8 mouse cellular contexts compared by ENCODE assay signal in genomic region chr11:97644834-97645233, GRCm38 (mm10). TPM values are rescaled to one million over a fixed set of nuclear protein-coding genes. Genes with fewer than 3 reads are reported as not detected.
DNase-seq lines count a peak whose midpoint lies in the region; ATAC-seq and TF ChIP-seq lines count a peak whose summit lies in the region.

No protein-coding gene starts in this region.

- no peak overlapping the region for H3K4me2 ChIP-seq in hindbrain, embryonic 13.5 days
- H3K4me2 ChIP-seq in kidney, postnatal 0 days (ENCODE audit: low read length): no peak overlapping the region

- H3K4me3 ChIP-seq in hindbrain, embryonic 10.5 days: no peak overlapping the region
- H3K4me3 ChIP-seq in hindbrain, embryonic 13.5 days: no peak overlapping the region
- no peak overlapping the region for H3K4me3 ChIP-seq in kidney, postnatal 0 days (replicated peaks; ENCODE audit: low read depth, low read length)

- H3K27ac ChIP-seq in hindbrain, embryonic 10.5 days: no peak overlapping the region
- H3K27ac ChIP-seq in hindbrain, embryonic 13.5 days: no peak overlapping the region
- H3K27ac ChIP-seq in kidney, postnatal 0 days: no peak overlapping the region

- H3K9me3 ChIP-seq in hindbrain, embryonic 10.5 days: 0 out of 2 replicates have a peak, but pooled peaks cover 3% of the 10 kb centered on the region
- no peaks in the 10 kb centered on the region for H3K9me3 ChIP-seq in hindbrain, embryonic 13.5 days
- H3K9me3 ChIP-seq in kidney, postnatal 0 days (replicated peaks; ENCODE audit: low read length): no peaks in the 10 kb centered on the region

- no peaks in the 10 kb centered on the region for H3K27me3 ChIP-seq in hindbrain, embryonic 10.5 days (ENCODE audit: insufficient read depth, poor library complexity, severe bottlenecking)
- H3K27me3 ChIP-seq in hindbrain, embryonic 13.5 days: 0 out of 2 replicates have a peak, but pooled peaks cover 5% of the 10 kb centered on the region
- H3K27me3 ChIP-seq in kidney, postnatal 0 days (ENCODE audit: insufficient read depth, low read length): no peaks in the 10 kb centered on the region

- peak; percentile 75 for DNase-seq in hindbrain, embryonic 10.5 days (ENCODE audit: low spot score)
- peak; percentile 84 for DNase-seq in 3T3-L1 (ENCODE audit: low read depth, low spot score)
- peak; percentile 81 for DNase-seq in NIH3T3 (ENCODE audit: low read depth)
- DNase-seq in kidney, postnatal 0 days (ENCODE audit: low spot score): peak; percentile 87
- no peak for DNase-seq in frontal cortex, postnatal 36 days (ENCODE audit: low spot score in 2 of 2)

- H3K36me3 ChIP-seq in hindbrain, embryonic 10.5 days: no peaks in the 10 kb centered on the region
- no peaks in the 10 kb centered on the region for H3K36me3 ChIP-seq in hindbrain, embryonic 13.5 days
- H3K36me3 ChIP-seq in kidney, postnatal 0 days (ENCODE audit: insufficient read depth, low read length): no peaks in the 10 kb centered on the region

- H3K9ac ChIP-seq in hindbrain, embryonic 13.5 days: no peak overlapping the region
- H3K9ac ChIP-seq in kidney, postnatal 0 days (ENCODE audit: low read depth, low read length): no peak overlapping the region

- ATAC-seq in hindbrain, embryonic 13.5 days (ENCODE audit: low FRiP score): no peak
- peak; percentile 43; the same call in 1 of the 2 replicates for ATAC-seq in common myeloid progenitor, adult 5-6 weeks (replicated peaks; ENCODE audit: low read depth, poor library complexity, severe bottlenecking)
- no peak for ATAC-seq in kidney, postnatal 0 days (replicated peaks; ENCODE audit: low FRiP score, low read depth)
- ATAC-seq in monocyte, adult 5-6 weeks (replicated peaks; ENCODE audit: insufficient number of reproducible peaks, low FRiP score, low TSS enrichment, poor library complexity, severe bottlenecking): peak; percentile 86

- H3K4me1 ChIP-seq in hindbrain, embryonic 10.5 days (replicated peaks): no peaks in the 10 kb centered on the region; the same call in 1 of the 2 replicates
- H3K4me1 ChIP-seq in hindbrain, embryonic 13.5 days (replicated peaks): no peaks in the 10 kb centered on the region
- H3K4me1 ChIP-seq in kidney, postnatal 0 days (replicated peaks; ENCODE audit: insufficient read depth, low read length): no peaks in the 10 kb centered on the region

- 5% methylated on average over 6 of the region's 6 CpGs for WGBS in hindbrain, embryonic 10.5 days
- 3% methylated on average over 6 of the region's 6 CpGs for WGBS in hindbrain, embryonic 13.5 days
- 6% methylated on average over 6 of the region's 6 CpGs for whole genome bisulfite sequencing in kidney, postnatal 0 days

- peak; percentile 85 for TF ChIP-seq CTCF in kidney, postnatal 0 days (IDR thresholded peaks at IDR 0.05; ENCODE audit: low read depth)

RNA-seq across cellular contexts. Expression of gene Epop, which starts 15.3 kb away (rescaled TPM):
- polyA plus RNA-seq in hindbrain, embryonic 10.5 days (2016; fragmentation: Nextera tagmentation; extraction: Ambion mirVana): 13.4 and 14.3 TPM in 2 replicates
- 2.3 and 3.0 TPM in 2 replicates for polyA plus RNA-seq in hindbrain, embryonic 13.5 days (2015; fragmentation: Nextera tagmentation; extraction: Ambion mirVana)
- 1.8 and 2.7 TPM in 2 replicates for total RNA-seq in common myeloid progenitor, adult 5-6 weeks (2017)
- 2.9 and 4.1 TPM in 2 replicates for polyA plus RNA-seq in kidney, postnatal 0 days (2015; fragmentation: Nextera tagmentation; extraction: Ambion mirVana)
- 0.75 to 1.8 TPM (median 0.95 TPM) in 3 replicates for total RNA-seq in monocyte, adult 5-6 weeks (2017)

RNA-seq across cellular contexts. Expression of gene Mllt6, which starts 18.4 kb away (rescaled TPM):
- polyA plus RNA-seq in hindbrain, embryonic 10.5 days (2016; fragmentation: Nextera tagmentation; extraction: Ambion mirVana): 2.1 and 2.2 TPM in 2 replicates
- 3.4 and 4.1 TPM in 2 replicates for polyA plus RNA-seq in hindbrain, embryonic 13.5 days (2015; fragmentation: Nextera tagmentation; extraction: Ambion mirVana)
- total RNA-seq in common myeloid progenitor, adult 5-6 weeks (2017): 4.9 and 9.7 TPM in 2 replicates
- polyA plus RNA-seq in kidney, postnatal 0 days (2015; fragmentation: Nextera tagmentation; extraction: Ambion mirVana): 2.3 TPM in 2 replicates
- total RNA-seq in monocyte, adult 5-6 weeks (2017): 34.4 to 77.7 TPM (median 40.4 TPM) in 3 replicates

RNA-seq across cellular contexts. Expression of gene Cisd3, which starts 40.8 kb away (rescaled TPM):
- polyA plus RNA-seq in hindbrain, embryonic 10.5 days (2016; fragmentation: Nextera tagmentation; extraction: Ambion mirVana): 18.3 and 24.0 TPM in 2 replicates
- polyA plus RNA-seq in hindbrain, embryonic 13.5 days (2015; fragmentation: Nextera tagmentation; extraction: Ambion mirVana): 23.8 and 25.6 TPM in 2 replicates
- 2.8 and 5.6 TPM in 2 replicates for total RNA-seq in common myeloid progenitor, adult 5-6 weeks (2017)
- 69.2 and 70.9 TPM in 2 replicates for polyA plus RNA-seq in kidney, postnatal 0 days (2015; fragmentation: Nextera tagmentation; extraction: Ambion mirVana)
- total RNA-seq in monocyte, adult 5-6 weeks (2017): 5.8 to 19.1 TPM (median 6.2 TPM) in 3 replicates

RNA-seq across cellular contexts. Expression of gene Pcgf2, which starts 55.5 kb away (rescaled TPM):
- polyA plus RNA-seq in hindbrain, embryonic 10.5 days (2016; fragmentation: Nextera tagmentation; extraction: Ambion mirVana): 15.6 and 17.0 TPM in 2 replicates
- polyA plus RNA-seq in hindbrain, embryonic 13.5 days (2015; fragmentation: Nextera tagmentation; extraction: Ambion mirVana): 26.2 and 26.3 TPM in 2 replicates
- 0.82 and 1.0 TPM in 2 replicates for total RNA-seq in common myeloid progenitor, adult 5-6 weeks (2017)
- polyA plus RNA-seq in kidney, postnatal 0 days (2015; fragmentation: Nextera tagmentation; extraction: Ambion mirVana): 10.4 and 11.4 TPM in 2 replicates
- total RNA-seq in monocyte, adult 5-6 weeks (2017): 0.85 to 4.5 TPM in 2 of 3 replicates, not detected in the other

RNA-seq across cellular contexts. Expression of gene Psmb3, which starts 58.4 kb away (rescaled TPM):
- polyA plus RNA-seq in hindbrain, embryonic 10.5 days (2016; fragmentation: Nextera tagmentation; extraction: Ambion mirVana): 642 and 643 TPM in 2 replicates
- polyA plus RNA-seq in hindbrain, embryonic 13.5 days (2015; fragmentation: Nextera tagmentation; extraction: Ambion mirVana): 476 and 483 TPM in 2 replicates
- 109 and 147 TPM in 2 replicates for total RNA-seq in common myeloid progenitor, adult 5-6 weeks (2017)
- polyA plus RNA-seq in kidney, postnatal 0 days (2015; fragmentation: Nextera tagmentation; extraction: Ambion mirVana): 504 and 541 TPM in 2 replicates
- total RNA-seq in monocyte, adult 5-6 weeks (2017): 137 to 160 TPM (median 146 TPM) in 3 replicates

Comparison
In these comparisons a context has a peak if more than half of its experiments do, and no peak if none do; other contexts are left out.
1. DNase-seq: peak in hindbrain, embryonic 10.5 days (single experiment), 3T3-L1 (single experiment), NIH3T3 (single experiment) and kidney, postnatal 0 days (single experiment); none in frontal cortex, postnatal 36 days (0 of 2).
2. ATAC-seq: peak in common myeloid progenitor, adult 5-6 weeks (single experiment) and monocyte, adult 5-6 weeks (single experiment); none in hindbrain, embryonic 13.5 days (single experiment) and kidney, postnatal 0 days (single experiment).